Mouse (Mus musculus): ENCODE results near the gene 4930469K13Rik.
"Not testable (repeated sequence)": the region's sequence is repeated elsewhere in the genome, so short reads cannot be mapped to it uniquely, and the experiment has no call there.

The 4930469K13Rik gene

GRCm38 (mm10) chr11:34098422-34098821 lies at the start of gene 4930469K13Rik:
Gene 4930469K13Rik, minus strand, starts transcription at chr11:34098554.
- DNase-seq (ENCODE audit: low spot score in 2 of 2): no peak

- DNase-seq (ENCODE audit: low spot score in 2 of 2): no peak
These were observed 48.6 kb upstream of the 4930469K13Rik start for GRCm38 (mm10) chr11:34146934-34147333.

DNA sequence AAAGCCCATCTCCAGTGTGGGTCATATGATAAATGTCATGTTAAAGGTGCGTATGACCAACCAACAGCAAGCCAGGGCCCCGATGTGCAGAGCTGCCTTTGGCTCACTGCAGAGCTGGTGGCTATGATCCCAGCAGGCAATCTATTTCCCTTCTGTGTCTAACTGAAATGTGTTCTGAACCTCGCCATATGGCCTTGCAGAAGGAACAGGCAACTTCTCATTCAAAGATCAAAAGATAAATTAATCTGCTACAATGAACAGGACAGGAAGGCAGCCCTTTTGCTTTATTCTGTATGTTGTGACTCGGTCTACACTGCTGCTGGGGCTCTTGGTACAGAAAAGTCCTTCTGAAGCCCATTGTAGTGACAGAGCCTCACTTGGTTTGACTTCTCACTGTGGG lies 46.1 kb upstream of the 4930469K13Rik start:
- no peak for DNase-seq (ENCODE audit: low spot score in 2 of 2)

DNA sequence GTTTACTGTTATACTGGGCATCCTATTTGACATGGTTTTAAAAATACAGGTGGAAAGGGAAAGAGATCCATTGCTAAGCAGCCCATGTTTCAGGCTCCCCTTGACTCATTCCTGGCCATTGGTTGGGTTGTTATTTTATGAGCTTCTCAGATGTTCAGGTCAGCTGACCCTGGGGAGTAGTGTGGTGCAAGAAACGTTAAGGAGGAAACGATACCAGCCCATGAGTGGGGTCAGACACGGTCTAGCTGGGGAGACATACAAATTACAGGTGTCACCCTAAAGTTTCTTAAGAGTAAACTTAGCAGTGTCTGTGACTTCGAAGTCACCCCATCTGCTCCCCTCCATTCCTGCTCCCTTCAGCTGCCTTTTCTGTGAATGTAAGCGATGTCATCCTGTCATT lies 45.6 kb upstream of the 4930469K13Rik start:
- no peak for DNase-seq (ENCODE audit: low spot score in 2 of 2)

DNA sequence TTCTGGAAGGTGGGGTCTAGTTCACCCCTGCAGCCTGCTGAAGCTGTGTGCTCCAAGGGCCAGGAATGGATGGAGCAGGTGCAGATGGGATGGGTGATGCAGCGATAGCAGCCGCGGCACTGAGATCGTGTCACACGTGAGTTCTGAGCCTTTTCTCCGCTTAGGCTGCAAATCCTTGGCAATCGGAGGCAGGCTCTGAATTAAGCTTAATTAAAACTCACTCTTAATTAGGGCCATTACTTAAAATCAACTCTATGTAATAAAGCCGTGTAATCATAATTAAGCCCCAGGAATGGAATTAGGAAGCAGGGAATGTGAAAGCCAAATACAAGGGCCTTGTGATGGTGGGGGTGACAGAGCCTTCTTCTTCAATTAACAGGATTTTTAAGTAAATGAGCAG lies 40.9 kb upstream of the 4930469K13Rik start:
- DNase-seq (ENCODE audit: low spot score in 2 of 2): no peak

DNA sequence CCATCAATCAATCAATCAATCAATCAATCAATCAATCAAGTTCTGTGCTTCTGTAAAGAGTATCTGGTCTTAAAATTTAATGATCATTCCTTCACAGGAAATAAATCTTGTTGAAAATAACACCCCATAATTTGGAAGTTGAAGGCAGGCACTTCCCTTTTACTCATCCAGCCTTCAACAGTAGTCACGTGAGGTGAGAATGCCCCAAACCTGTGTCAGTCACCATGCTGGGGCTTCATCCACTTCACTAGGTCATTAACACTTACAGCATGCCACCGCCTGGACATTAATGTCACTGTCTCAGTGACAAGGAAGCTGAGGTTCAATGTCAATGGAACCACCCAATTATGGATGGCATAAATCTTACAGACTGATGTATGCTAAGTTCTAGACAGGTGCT lies 30.1 kb upstream of the 4930469K13Rik start:
- no peak for DNase-seq (ENCODE audit: low spot score in 2 of 2)

DNA sequence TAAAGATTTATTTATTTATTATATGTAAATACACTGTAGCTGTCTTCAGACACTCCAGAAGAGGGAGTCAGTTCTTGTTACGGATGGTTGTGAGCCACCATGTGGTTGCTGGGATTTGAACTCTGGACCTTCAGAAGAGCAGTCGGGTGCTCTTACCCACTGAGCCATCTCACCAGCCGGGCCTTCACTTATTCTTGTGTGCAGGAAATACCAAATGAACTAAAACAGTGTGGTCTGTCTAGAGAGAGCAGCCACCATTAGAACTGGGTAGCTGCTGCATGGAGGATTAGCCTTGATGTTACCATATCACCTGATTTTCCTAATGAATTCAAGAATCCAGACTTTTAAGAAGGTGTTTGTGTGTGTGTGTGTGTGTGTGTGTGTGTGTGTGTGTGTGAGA lies 27.4 kb upstream of the 4930469K13Rik start:
- not testable (repeated sequence) for DNase-seq (ENCODE audit: low spot score in 2 of 2)

DNA sequence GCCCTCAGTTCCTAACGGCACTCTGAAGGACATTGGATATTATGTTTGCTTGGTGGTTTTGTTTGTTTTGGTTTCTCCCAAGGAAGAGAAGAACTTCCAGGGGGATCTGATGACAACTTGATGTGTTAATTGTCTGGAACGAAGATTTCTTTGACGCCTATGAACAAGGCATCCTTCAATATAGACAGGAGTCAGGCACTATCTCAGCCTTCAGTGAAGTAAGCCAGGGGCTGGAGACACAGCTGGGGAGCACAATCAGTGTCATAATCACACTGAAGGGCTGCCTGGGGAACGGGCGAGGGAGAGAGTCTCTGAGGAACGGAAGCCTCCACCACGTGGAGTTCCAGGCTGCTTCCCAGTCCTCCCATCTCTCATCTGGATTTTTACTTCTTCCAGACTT lies 26.5 kb upstream of the 4930469K13Rik start:
- DNase-seq (ENCODE audit: low spot score in 2 of 2): no peak

DNA sequence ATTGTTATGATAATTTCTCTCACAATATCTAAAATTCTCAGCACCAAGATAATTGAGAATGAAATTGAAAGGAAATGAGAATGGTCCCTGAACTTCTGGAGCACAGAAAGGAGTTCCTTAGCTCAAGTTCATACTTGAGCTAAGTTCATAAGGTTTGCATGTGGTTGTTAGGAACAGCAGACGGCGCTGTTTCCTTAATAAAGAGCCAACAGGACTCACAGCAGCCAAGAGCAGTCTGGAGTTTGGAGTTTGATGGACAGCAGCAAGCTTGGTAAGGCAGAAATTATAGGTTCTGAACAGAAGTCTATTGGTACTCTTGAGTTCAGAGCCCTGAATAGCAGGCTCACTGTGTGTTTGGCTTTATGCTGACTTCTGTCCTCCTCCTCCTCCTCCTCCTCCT lies 24.8 kb upstream of the 4930469K13Rik start:
- peak in 1 of 2 experiments; percentile 26 for DNase-seq (ENCODE audit: low spot score in 2 of 2)

DNA sequence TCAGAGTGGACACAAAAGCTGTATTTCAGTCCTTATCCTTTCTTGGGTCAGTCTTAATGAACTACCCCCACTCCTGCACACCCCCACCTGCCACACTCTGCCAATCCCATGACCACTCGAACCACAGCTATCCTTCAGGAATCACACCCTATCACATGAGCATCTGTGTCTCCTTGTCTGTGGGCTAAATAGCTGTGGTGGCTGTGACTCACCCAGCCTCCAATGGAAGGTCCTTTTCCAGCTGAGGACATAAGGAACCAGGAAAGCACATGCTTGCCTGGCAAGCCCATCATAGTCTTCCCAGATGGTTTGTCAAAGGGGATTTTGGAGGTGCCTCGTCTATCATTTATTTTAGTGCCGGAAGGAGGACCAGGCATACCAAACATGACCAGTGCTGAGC lies 20.0 kb upstream of the 4930469K13Rik start:
- no peak for DNase-seq (ENCODE audit: low spot score in 2 of 2)

DNA sequence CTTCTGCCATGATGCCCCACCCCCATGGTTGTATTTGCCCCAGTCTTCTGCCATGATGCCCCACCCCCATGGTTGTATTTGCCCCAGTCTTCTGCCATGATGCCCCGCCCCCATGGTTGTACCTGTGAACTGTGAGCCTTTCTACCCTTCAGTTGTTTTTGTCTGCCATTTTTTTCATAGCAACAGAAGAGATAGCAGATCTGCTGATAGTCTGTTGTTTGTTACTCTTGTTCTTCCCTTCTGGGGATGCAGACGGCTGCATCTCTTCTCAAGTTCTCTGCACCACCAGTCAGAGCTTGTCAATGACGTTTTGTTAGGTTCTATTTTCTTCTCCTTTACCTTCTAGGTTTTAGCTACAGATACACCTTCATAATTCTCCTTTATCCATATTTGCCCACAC lies 19.2 kb upstream of the 4930469K13Rik start:
- DNase-seq (ENCODE audit: low spot score in 2 of 2): no peak

DNA sequence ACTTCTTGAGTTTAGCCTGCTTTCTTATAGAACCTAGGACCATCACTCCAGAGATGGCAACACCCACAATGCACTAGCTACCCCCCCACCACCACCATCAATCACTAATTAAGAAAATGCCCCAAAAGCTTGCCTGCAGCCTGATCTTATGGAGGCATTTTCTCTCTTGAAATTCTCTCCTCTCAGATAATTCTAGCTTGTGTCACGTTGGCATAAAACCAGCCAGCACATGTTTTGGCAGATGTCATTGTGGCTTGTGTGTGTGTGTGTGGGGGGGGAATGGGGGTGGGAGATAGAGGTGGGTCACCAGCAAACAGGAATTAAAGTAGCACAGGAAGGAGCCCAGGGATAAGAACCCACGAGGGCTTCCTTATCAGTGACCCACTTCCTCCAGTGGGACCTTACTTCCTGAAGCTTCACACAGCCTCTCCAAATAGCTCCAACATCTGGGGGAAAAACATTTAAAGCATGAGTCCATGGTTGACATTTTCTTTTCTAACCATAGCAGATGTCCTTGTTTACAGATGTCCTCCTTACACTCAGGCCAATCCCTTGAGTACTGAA lies 18.3 kb upstream of the 4930469K13Rik start:
- DNase-seq (ENCODE audit: low spot score in 2 of 2): no peak

- no peak for DNase-seq (ENCODE audit: low spot score in 2 of 2)
These were observed 15.4 kb upstream of the 4930469K13Rik start for GRCm38 (mm10) chr11:34113760-34114159.

- DNase-seq (ENCODE audit: low spot score in 2 of 2): no peak
These were observed 14.5 kb upstream of the 4930469K13Rik start for GRCm38 (mm10) chr11:34112781-34113380.

GRCm38 (mm10) chr11:34111940-34112339 lies 13.6 kb upstream of the 4930469K13Rik start:
- no peak for DNase-seq (ENCODE audit: low spot score in 2 of 2)

- DNase-seq (ENCODE audit: low spot score in 2 of 2): no peak
These were observed 10.9 kb upstream of the 4930469K13Rik start for GRCm38 (mm10) chr11:34109260-34109659.

GRCm38 (mm10) chr11:34104919-34105318 lies 6.6 kb upstream of the 4930469K13Rik start:
- no peak for DNase-seq (ENCODE audit: low spot score in 2 of 2)

GRCm38 (mm10) chr11:34101827-34102226 lies 3.5 kb upstream of the 4930469K13Rik start:
- DNase-seq (ENCODE audit: low spot score in 2 of 2): no peak

GRCm38 (mm10) chr11:34087064-34087463 lies 11.3 kb downstream of the 4930469K13Rik start:
- no peak for DNase-seq (ENCODE audit: low spot score in 2 of 2)

GRCm38 (mm10) chr11:34086164-34086751 lies 12.1 kb downstream of the 4930469K13Rik start:
- DNase-seq (ENCODE audit: low spot score in 2 of 2): no peak

DNA sequence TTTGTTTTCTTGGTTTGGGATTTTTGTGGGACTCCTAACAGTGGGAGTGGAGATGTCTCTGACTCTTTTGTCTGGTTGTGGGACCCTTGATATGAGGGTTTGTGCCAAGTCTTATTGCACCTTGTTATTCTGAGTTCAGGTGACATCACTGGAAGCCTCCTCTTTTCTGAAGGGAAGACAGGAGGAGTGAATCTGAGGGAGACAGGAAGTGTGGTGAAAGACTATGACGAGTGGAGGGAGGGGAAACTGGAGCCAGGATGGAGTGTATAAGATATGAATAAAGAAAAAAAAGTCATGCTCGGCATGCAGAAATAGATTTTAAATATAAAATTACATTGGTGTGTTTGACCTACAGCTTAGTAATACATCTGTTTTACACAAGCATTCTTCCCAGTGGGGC lies 13.7 kb downstream of the 4930469K13Rik start:
- DNase-seq (ENCODE audit: low spot score in 2 of 2): no peak

DNA sequence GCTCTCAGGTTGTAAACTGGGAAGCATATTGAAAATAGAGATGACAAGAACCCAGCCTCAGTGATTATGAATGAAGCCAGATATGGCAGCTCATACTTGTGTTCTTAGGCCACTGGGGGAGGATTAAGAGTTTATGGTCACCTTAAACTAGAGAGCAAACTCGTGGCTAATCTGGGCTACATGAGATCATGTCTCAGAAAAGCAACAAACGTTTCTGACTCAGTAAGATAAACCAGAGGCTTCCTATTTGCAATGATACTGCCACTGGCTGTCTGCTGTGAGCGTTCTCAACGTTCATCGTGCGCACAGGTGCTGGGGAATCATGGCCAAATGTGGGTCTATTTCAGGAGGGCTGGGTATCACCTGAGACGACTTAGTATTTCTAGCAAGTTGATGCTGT lies 14.6 kb downstream of the 4930469K13Rik start:
- DNase-seq (ENCODE audit: low spot score in 2 of 2): no peak

All from cerebellum, postnatal 4 days (tissue).